Mouse (Mus musculus): ENCODE measurements at regions not wholly inside any gene's neighbourhood (a gene's known extent, or its start where the extent isn't known, plus 50 kb on each side); places are given as distances from the start of the nearest gene placed in this dataset.

DNA sequence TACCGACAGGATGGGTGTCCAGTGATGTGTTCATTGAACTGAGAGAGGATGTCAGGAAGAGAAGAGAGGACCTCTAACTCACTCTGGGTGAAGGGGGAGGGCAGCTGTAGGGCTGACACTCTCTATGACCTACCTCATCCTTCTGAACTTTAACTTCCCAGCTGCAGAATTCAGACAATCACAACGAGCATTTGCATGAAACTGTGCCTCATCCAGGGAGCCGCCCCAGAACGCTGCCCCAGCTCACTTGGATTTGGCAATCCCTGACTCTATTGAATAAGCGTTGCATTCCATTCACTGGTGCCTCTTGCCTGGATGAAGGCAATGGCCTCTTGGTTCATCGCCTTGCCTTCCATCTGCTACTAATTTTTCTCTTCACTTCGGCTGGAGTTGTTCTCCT, 223.9 kb upstream of the Gm12728 start:
- no peak for DNase-seq

DNA sequence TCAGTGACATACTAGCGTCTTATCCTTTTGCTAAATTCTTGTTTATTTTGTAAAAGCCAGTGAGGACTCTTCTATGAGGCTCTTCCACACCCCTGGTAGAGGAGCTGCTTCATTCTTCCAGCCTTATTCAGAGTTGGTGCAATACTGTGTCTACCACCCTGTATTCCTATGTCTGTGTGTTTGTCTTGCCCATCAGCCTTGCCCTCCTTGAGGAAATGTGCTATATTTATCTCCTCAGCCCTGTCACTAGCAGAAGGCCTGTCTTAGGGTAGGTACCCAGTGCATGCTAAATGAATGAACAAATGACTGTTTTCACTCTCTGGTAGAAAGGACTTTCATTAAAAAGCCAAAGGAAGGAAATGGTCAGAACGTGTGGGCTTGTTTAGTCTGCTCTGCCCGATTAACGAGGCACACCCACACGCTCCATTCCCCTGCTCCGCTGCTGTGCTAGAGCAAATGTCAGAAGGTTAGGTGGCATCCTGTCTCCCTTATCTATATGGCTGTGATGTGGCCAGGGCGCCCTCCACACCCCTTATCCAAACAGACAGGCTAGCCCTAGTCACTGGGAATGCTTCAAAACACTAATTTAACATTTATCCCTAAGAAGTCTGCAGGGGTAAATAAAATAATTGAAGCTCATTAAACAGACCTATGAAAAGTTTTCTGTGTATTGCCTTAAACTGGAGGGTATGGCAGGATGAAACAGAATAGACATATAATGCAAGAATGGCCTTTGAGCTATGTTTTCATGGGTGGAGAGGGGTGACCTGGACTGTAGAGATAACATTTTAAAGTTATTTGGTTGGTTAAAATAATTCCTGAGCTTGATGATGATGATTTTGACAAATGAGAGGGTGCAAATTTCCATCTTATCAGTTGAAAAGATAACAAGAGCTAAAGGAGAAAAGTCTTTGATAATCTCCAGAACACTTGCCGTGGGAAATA, 222.9 kb upstream of the Gm12728 start:
- DNase-seq: no peak

DNA sequence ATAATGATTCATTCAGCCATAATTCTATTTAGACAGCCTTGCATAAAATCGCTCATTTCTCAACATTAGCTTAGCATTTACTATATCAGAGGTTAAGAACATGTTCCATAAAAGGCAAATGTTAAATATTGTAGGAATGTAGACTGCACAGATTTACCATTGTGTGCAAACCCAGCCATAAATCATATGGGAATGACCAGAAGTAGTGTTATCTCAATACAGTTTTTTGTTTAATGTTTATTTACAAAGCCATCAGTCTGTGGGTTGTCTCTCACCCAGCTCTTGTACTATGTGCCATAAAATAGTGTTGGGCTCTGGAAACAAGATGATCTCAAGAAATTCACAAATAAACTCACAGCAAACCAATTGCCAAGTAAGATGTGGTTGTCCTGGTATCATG, 220.0 kb upstream of the Gm12728 start:
- no peak for DNase-seq

DNA sequence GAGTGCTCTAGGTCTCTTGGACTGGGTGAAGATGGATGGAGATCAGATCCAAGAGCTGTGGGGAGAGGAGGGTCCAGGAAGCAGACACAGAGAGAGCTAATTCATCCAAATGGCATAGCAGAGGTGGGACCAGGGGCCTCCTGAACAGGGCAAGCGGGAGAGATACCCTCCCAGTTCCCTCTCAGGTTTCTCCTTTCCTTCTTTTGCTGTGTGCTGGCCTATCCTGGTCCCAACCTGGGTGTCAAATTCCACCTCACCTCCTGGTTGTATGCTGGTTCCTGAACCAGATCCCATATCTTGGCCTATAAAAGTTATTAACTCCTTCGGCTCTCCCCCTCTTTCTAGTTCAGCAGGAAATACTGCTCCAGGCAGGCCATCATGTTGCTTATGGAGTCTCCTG, 214.1 kb upstream of the Gm12728 start:
- no peak for DNase-seq

DNA sequence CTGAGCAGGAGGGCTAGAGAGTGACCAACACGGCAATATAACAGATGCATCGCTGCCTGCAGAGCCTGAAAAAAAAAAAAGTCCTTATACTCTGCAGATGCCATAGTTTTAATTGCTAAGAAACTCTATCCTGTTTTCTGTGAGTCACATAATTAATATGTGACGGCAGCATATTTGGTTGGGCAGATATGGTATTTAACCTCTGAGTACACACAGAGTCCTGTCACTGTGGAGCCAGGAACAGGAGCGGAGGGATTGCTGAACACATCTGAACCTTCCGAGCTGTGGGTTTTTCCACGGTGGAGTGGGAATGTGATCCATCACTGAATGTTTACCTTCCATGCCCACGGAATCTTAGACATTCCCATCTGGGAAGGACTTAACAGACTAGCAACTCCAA, 208.7 kb upstream of the Gm12728 start:
- no peak for DNase-seq

DNA sequence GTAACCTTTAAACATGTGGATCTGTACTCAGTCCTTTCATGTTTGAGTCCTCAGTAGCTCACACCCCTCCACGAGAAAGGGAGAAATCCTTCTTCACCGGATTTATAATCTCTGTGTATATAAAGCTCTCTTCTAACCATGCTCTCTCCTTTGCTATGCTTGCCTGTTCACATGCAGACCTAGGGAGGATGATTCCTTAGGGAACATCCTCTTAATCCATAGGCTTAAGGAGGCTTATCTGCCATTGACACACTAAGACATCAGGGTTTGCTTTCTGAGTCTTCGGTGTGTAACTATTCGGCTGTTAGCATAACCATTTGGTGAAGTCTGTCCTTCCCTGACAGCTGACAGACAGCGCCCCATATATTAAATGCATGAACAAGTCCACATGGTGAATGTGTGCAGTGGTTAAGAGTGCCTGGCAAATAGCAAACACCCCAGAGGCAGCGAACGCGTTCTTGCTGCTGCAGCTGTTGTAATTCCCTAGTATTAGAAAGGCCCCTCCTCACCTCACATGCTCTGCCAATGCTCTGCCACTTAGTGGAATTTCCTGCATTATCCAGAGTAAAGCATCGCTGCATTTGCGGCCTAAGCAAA, 205.2 kb upstream of the Gm12728 start:
- DNase-seq: no peak

DNA sequence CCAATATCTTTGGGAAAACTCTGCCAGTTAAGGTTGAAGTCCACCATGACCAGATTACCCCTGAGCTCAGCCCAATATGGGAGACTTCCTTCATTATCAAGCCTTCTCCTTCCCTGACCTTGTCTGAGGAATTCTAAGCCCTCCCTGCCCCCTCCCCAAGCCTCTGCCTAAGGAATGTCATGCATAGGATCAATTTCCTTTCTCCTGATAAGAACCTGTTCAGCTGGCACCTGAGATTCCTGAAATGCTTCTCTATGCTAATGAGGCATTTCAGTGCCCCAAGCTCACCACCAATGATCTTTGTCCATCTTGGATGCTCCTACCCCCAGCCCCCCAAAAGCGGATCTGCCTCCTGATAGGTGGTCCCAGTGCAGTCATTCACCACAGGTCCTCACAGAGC, 186.0 kb upstream of the Gm12728 start:
- no peak for DNase-seq

DNA sequence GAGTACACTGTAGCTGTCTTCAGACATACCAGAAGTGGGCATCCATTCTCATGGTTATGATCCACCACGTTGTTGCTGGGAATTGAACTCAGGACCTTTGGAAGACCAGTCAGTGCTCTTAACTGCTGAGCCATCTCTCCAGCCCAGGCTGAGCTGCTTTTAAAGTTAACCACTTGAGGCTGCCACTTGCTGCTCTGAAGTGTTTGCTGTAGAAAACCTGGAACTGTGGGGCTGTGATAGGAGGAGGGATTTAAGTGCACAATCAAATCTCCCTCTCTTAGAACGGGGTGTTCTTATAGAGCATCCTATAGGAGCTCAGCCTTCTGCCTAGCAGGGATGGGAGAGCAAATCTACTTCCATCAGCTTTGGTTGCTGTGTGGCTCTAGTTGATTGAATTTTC, 185.1 kb upstream of the Gm12728 start:
- no peak for DNase-seq

DNA sequence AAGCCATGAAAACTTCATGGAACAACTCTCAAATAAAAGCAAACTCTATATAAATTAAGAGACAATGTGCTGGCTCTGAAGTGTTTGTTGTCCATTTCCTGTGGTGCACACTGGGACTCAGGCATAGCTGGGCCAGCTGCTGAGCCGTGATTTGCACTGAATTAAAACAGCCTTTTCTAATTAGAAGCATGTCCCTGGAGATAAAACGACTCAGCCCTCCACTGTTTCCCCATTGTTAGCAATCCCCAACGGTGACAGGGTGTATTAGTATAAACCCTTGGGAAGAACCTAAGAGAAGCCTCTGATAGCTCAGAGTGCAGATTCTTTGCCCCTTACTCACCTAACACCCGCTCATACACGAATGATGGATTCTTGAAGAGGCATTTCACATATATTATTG, 182.9 kb upstream of the Gm12728 start:
- DNase-seq: no peak

DNA sequence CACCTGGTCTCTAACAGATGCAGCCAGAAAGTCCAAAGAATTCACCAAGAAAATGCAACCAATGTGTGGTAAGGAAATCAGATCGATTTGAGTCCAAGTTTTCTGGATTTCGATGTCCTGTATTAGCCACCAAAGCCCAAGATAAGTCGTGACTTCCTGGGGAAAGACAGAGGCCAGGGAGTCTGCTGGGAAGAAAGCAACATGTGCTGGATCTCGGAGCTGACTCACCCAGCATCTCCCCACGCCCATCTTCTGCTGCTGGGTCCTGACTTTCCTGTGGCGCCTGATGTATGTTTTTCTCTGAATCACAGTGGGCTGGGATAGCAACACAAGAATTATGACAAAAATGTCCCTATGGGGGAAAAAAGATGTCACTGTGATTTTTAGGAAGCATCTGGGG, 178.8 kb upstream of the Gm12728 start:
- no peak for DNase-seq

DNA sequence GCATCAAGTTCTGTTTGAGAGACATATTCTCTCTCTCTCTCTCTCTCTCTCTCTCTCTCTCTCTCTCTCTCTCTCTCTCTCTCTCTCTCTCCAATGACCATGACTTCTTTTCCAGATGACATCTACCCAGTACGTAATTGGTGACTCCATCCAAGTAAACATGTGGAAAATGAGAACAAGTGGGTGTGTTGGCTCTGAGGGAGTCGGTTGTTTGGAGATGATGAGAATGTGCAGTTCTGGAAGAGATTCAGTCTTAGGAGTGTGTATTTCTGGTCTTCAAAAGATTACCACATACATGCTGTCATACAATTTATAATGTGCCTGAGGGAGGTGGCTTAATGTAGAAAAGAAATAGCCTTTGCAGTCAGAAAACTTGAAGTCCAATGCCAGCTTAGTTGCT, 175.3 kb upstream of the Gm12728 start:
- DNase-seq: no peak

DNA sequence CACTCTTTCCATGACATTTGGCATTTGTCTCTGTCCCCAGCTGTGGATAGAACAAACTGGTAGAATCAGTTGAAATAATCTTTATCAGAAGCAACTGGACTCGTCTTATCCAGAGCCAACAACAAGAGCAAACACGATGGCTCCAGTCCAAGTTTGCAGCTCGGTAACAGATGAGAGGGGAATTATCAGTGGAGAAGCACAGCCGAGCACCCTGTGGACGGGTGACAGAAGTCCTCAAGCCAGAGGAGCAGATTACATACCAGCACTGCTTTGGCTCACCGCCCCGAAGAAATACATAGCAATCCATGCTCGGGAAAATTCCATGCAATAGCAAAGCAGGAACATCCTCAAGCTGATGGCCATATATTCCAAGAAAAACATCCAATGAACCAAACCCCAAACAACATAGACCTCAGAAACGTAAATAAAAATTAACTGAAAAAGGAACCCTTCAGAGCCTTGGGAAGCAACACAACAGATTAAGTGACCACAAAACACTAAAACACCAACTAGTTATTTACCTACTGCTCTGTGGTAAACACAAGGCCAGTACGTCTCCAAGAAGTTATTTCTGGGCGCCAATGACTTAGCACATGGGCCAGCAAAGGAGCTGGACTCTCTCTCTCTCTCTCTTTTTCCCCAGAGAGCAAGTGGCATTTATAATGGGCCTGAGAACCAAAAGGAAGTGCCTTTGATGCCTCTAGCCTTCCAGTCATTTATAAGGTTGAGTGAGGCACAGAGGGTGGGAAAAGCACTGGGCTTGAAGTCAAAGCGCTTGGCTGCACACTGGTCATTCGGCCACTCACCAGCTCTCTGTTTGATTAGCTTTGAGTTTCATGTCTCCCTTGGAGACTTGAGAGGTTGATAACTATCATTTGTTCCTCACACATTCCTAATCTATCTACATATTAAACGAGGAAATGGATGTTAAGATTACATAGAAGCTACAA, 163.0 kb upstream of the Gm12728 start:
- peak; percentile 17 to 18 for DNase-seq

DNA sequence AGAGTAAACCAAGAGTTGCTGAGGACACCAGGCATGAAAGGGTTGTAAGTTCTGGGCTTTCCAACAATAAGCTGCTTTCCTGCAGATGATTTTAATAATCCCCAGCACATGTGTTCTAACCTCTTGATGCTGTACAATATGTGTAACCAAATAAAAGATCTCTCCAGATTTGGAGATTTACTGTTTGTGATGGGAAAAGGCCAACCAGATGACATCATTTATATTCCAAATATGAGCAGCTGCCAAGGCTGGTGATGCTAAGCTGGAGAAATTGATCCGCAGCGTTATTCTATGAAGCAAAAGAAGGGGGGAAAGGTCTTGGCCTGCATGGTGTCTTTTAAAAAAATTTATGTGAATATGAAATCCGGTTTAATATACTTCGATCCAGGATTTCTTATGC, 160.1 kb upstream of the Gm12728 start:
- DNase-seq: no peak

DNA sequence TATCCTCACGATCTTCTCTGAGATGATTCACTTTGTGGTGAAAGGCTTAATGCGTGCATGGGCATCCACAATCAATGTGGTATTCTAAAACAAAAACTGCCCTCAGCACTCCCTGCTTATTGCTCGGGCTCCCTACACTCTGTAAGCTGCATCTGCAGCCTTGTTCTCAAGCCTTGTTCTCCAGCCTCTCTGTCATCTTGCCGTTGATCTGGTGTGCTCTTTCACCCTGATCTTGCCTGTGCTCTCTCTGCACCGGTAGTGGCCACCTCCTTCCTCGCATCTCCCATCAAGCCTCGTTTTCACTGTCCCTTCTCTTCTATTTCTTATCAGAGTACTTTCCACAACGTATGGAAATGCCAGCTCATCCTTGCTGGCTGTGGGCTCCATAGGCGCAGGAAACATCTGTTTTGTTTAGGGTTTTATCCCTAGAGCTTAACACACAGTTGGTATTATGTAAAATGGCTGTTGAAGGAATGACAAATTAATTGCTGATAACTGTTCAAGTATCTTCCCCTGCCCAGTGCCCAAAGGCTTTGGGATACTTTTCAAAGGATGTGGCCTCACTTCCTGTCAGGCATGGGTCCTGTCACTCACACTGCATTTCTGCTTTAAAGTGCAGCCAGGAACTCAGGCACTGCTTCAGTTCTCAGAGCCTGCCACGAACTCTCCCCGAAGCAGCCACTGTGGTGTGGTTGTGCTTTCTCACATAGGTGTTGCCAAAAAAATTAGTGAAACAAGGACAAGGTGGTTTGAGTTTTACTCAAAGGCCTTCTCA, 158.9 kb upstream of the Gm12728 start:
- no peak for DNase-seq

DNA sequence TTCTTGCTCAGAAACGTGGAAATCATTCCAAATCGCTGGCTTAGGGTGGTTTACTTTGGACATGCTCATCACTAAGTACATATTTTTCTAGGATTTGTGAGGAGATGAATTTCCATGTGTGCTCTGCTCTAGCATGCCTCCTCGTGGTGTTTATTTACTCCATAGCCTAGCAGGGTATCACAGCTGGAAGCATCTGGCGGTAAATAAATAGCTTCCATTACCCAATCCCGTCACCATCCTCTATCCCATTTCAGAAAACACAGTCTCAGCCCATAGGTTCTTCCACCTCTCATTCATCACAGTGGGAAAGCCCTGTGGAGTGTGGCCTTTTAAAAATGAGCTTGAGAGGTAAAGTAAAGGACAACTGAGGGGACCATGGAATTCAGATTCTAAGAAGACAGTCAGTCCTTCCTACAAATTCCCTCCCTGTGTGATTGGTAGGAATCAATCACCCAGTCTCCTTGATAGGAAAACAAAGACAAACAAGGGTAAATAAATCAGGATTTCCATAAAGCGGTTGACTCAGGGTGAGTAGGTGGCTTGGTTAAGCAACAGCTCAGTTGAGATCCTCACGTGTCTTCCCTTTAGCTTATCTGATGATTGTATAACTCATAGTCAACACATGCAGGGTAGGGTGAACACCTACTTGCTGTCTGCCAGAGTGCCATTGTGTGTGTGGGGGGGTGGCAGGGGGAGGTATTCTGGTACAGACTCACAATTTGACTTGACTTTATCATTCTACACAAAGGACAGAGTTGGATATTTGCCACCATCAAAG, 156.9 kb upstream of the Gm12728 start:
- DNase-seq: no peak

DNA sequence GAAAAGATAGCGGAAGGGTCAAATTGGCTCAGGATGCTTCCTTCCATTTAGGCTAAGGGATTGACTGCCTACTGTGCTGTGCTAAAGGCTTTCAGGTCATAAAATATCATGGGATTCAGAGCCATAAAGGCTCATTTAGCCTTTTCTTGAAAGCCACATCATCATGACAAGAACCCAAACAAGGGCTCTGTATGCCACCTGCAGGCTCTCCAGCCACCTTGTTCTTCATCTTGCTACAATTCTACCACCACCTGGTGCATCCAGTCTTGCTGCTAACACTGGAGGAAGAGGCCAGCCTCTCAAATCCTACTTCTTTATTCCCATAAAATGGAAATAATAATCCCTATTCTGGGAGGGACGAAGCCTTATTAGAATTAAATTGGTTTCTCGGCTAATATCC, 155.9 kb upstream of the Gm12728 start:
- DNase-seq: no peak

DNA sequence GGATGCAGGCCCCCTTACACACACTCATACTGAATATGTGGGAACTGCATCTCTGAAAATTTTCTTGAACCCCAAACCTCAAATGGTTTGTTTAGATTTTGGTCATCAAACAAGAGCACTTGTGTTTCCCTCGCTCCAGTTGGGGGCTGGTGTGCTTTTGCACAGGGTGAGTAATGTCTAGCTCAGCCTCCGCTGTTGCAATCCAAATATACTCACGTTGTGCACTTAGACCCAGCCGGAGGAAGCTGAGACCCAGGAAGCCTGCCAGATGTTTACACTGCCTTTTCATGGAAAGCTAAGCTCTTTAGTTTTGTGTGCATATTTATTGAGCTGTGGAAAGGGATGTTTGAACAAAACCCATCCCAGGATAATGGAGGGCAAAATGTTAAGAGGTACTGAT, 148.9 kb upstream of the Gm12728 start:
- no peak for DNase-seq

DNA sequence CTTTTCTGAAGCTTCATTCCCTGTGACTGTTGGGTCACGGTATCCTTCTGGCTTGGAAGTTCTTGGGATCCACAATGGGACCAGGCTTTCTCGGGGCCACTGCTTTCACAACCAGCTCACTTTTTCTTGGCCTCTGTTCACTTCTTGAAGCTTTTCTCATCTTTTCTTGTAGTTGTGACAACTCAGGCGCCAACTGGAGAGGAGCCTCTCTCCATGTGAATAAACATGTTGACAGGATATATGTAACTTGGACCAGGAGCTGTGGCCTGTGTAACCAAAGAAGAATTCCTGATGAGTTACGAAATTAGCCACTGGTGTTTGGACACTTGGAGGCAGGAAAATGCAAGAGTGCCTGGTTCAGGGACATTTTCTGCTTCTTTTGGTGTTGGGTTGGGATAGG, 148.1 kb upstream of the Gm12728 start:
- no peak for DNase-seq

DNA sequence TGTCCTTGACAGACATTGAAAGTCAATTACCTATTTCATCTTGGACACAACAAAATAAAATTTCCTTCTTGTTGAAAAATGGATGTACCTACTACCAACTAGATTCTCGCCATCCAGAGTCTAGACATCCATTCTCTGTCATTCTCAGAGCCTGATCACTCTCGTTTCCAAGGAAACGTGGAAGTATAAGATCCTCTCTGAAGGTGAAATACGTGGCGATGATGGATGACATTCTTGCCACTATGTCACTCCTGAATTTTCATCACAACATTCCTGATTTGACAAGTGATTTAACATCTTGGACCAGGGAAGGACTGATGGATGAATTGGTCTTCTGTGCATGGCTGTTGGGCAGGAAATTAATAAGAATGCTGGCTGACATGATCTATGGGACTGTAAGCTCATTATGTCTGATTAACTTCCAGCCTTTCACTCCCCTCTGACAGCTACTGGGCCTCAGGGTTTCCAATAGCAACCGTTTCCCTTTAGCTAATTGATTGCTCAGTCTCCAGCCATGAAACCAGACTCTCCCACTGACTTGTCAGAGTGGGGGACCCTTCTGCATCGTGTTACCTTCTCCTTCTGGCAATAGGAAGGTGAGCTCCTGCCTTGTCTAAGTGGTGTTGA, 140.7 kb upstream of the Gm12728 start:
- no peak for DNase-seq

DNA sequence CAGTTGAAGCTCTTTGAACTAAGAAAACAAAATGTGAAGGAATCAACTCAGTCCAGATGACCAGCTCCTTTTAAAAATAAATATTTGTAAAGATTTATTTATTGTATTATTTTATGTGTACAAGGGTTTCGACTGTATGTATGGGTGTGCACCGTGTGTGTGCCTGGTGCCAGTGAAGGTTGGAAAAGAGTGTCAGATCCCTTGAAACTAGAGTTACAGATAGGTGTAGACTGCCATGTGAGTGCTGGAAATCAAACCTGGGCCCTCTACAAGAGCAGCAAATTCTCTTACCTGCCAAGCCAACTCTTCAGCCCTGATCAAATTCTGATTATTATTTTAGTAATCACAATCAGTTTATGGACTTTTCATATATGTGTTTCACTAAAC, 140.2 kb upstream of the Gm12728 start:
- DNase-seq: no peak

DNA sequence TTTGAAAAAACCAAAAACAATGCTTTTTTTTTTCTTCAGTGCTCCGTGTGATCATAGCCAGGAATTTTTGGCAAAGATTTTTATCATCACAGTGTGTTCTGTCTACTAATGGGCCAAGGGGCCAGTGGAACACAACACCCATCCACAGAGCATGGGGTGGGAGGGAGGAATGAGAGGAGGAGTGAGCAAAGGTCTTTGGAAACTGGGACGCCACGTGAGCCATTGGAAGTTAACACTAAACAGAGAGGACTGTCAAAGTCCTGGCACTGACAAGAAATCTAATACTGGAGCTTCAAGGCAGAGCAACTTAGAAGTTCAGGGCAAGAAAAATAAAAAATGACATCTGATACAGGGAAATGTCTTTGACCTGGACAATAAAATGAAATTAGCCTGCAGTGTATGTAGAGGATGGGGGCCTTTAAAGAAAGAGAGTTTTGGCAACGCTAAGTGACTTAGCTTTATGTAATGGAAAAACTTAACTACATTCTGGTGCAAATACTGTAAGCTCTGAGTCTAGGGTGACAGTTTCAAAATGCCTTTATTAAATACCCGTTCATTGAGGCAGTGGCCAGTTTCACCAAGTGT, 133.5 kb upstream of the Gm12728 start:
- no peak for DNase-seq
